8 mouse cellular contexts compared by ENCODE assay signal in the genomic region with DNA sequence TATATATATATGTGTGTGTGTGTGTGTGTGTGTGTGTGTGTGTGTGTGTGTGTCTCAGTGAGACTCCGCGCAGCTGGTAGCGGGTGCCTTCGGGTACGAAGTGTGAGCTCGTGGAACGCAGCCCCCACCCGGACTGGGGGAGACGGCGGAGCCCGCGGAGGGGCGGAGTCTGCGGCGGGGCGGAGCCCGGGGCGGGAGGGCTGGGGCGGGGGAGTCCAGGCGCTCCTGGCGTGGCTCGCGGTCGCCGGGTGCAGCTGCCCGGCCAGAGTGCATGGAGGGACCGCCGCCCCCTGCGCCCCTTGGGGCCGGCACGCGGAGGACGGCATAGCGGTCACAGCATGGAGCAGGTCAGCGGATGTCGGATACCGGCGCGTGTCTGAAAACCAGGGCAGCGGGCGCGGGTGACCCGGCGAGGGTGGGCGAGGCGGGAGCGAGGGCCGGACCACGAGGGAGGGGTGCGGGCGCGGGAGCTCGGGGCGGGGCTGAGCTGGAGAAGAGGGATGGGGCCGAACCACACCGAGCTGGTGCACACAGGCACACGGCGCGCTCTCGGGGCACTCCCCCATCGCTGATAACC. TPM values are rescaled to one million over a fixed set of nuclear protein-coding genes. Genes with fewer than 3 reads are reported as not detected.
DNase-seq lines count a peak whose midpoint lies in the region; ATAC-seq and TF ChIP-seq lines count a peak whose summit lies in the region.

No protein-coding gene starts in this region.

- TF ChIP-seq EP300 in heart, postnatal 0 days (IDR thresholded peaks at IDR 0.05; ENCODE audit: low read depth) = no peak

- no peaks in the 10 kb centered on the region for H3K36me3 ChIP-seq in kidney, adult 2 months (ENCODE audit: control insufficient read depth, insufficient read depth, low read length)
- no peaks in the 10 kb centered on the region for H3K36me3 ChIP-seq in embryonic facial prominence, embryonic 11.5 days (replicated peaks; ENCODE audit: control insufficient read depth, insufficient read depth, low read depth, low read length)
- no peaks in the 10 kb centered on the region for H3K36me3 ChIP-seq in heart, postnatal 0 days (replicated peaks; ENCODE audit: control insufficient read depth, insufficient read depth, low read length)
- no peaks in the 10 kb centered on the region for H3K36me3 ChIP-seq in limb, embryonic 11.5 days (ENCODE audit: control insufficient read depth, insufficient read depth, low read length)
- no peaks in the 10 kb centered on the region for H3K36me3 ChIP-seq in midbrain, embryonic 15.5 days (replicated peaks)
- H3K36me3 ChIP-seq in thymus, adult 2 months (ENCODE audit: control insufficient read depth, insufficient read depth, low read length) = no peaks in the 10 kb centered on the region

- H3K4me3 ChIP-seq in kidney, adult 2 months (ENCODE audit: insufficient read depth, low read depth, low read length) = peak overlapping the region; percentile 50
- peak overlapping the region; percentile 62 for H3K4me3 ChIP-seq in embryonic facial prominence, embryonic 11.5 days (ENCODE audit: low read depth, low read length)
- H3K4me3 ChIP-seq in heart, postnatal 0 days (ENCODE audit: low read depth, low read length) = peak overlapping the region; percentile 51
- peak overlapping the region; percentile 58 for H3K4me3 ChIP-seq in limb, embryonic 11.5 days (ENCODE audit: low read depth, low read length)
- H3K4me3 ChIP-seq in midbrain, embryonic 15.5 days = peak overlapping the region; percentile 67
- H3K4me3 ChIP-seq in thymus, adult 2 months (ENCODE audit: control insufficient read depth, insufficient read depth, low read length) = peak overlapping the region; percentile 37

- no peaks in the 10 kb centered on the region for H3K27me3 ChIP-seq in kidney, adult 2 months (replicated peaks; ENCODE audit: control insufficient read depth, insufficient read depth, low read length)
- H3K27me3 ChIP-seq in embryonic facial prominence, embryonic 11.5 days (ENCODE audit: control insufficient read depth, insufficient read depth, low read length) = peaks cover 2% of the 10 kb centered on the region; the same call in 1 of the 2 replicates
- no peaks in the 10 kb centered on the region for H3K27me3 ChIP-seq in heart, postnatal 0 days (ENCODE audit: control insufficient read depth, insufficient read depth, low read length)
- peaks cover 14% of the 10 kb centered on the region; the same call in 1 of the 2 replicates for H3K27me3 ChIP-seq in limb, embryonic 11.5 days (ENCODE audit: control insufficient read depth, insufficient read depth, low read length)
- no peaks in the 10 kb centered on the region for H3K27me3 ChIP-seq in midbrain, embryonic 15.5 days (replicated peaks)
- no peaks in the 10 kb centered on the region; the same call in 1 of the 2 replicates for H3K27me3 ChIP-seq in thymus, adult 2 months (ENCODE audit: control insufficient read depth, insufficient read depth, low read length)

- H3K4me2 ChIP-seq in embryonic facial prominence, embryonic 11.5 days (ENCODE audit: low read depth, low read length) = peak overlapping the region; percentile 99
- H3K4me2 ChIP-seq in heart, postnatal 0 days (ENCODE audit: low read depth, low read length) = peak overlapping the region; percentile 94
- H3K4me2 ChIP-seq in limb, embryonic 11.5 days (ENCODE audit: low read depth, severe bottlenecking) = peak overlapping the region; percentile 99
- peak overlapping the region; percentile 94 for H3K4me2 ChIP-seq in midbrain, embryonic 15.5 days

- no peaks in the 10 kb centered on the region for H3K9me3 ChIP-seq in embryonic facial prominence, embryonic 11.5 days (replicated peaks; ENCODE audit: control insufficient read depth, low read length)
- no peaks in the 10 kb centered on the region for H3K9me3 ChIP-seq in heart, postnatal 0 days (replicated peaks; ENCODE audit: control insufficient read depth, low read length)
- no peaks in the 10 kb centered on the region for H3K9me3 ChIP-seq in limb, embryonic 11.5 days (ENCODE audit: control insufficient read depth, low read length)
- no peaks in the 10 kb centered on the region for H3K9me3 ChIP-seq in midbrain, embryonic 15.5 days

- H3K4me1 ChIP-seq in kidney, adult 2 months (ENCODE audit: control insufficient read depth, insufficient read depth, low read length) = peaks cover 14% of the 10 kb centered on the region
- peaks cover 12% of the 10 kb centered on the region for H3K4me1 ChIP-seq in embryonic facial prominence, embryonic 11.5 days (ENCODE audit: control insufficient read depth, insufficient read depth, low read length)
- H3K4me1 ChIP-seq in heart, postnatal 0 days (ENCODE audit: control insufficient read depth, insufficient read depth) = peaks cover 33% of the 10 kb centered on the region
- peaks cover 23% of the 10 kb centered on the region for H3K4me1 ChIP-seq in limb, embryonic 11.5 days (ENCODE audit: control insufficient read depth, insufficient read depth, low read length)
- peaks cover 48% of the 10 kb centered on the region for H3K4me1 ChIP-seq in midbrain, embryonic 15.5 days
- peaks cover 33% of the 10 kb centered on the region for H3K4me1 ChIP-seq in thymus, adult 2 months (replicated peaks; ENCODE audit: control insufficient read depth, insufficient read depth, low read length)

- H3K9ac ChIP-seq in embryonic facial prominence, embryonic 11.5 days (replicated peaks; ENCODE audit: low read length) = peak overlapping the region; percentile 50
- H3K9ac ChIP-seq in heart, postnatal 0 days (replicated peaks; ENCODE audit: low read depth, low read length) = peak overlapping the region; percentile 49
- H3K9ac ChIP-seq in limb, embryonic 11.5 days (ENCODE audit: low read length) = peak overlapping the region; percentile 58
- peak overlapping the region; percentile 70 for H3K9ac ChIP-seq in midbrain, embryonic 15.5 days

- peak; percentile 41 for DNase-seq in kidney, adult 2 months
- no peak for DNase-seq in kidney, adult 9 months
- DNase-seq in ZHBTc4 (ENCODE audit: low read depth, low spot score) = peak; percentile 67
- DNase-seq in embryonic facial prominence, embryonic 11.5 days (ENCODE audit: low spot score) = peak; percentile 57
- peak; percentile 33 for DNase-seq in heart, postnatal 0 days (ENCODE audit: low spot score)
- peak; percentile 71 for DNase-seq in limb, embryonic 11.5 days (ENCODE audit: low spot score)
- peak; percentile 60 for DNase-seq in thymus, adult 2 months

- no peak for TF ChIP-seq CTCF in kidney, adult 2 months (conservative IDR thresholded peaks at IDR 0.05; ENCODE audit: insufficient read depth, insufficient read length, low read depth, low read length)
- TF ChIP-seq CTCF in heart, postnatal 0 days (IDR thresholded peaks at IDR 0.05; ENCODE audit: low read depth) = no peak
- TF ChIP-seq CTCF in thymus, adult 2 months (IDR thresholded peaks at IDR 0.05; ENCODE audit: borderline replicate concordance, control insufficient read depth, extremely low read depth, insufficient read depth, low read length, poor library complexity) = no peak

- 2% methylated on average over 50 of the region's 61 CpGs for WGBS in kidney, adult 2 months
- WGBS in embryonic facial prominence, embryonic 11.5 days = under 1% methylated on average over 45 of the region's 61 CpGs
- under 1% methylated on average over 52 of the region's 61 CpGs for WGBS in heart, postnatal 0 days
- under 1% methylated on average over 46 of the region's 61 CpGs for WGBS in limb, embryonic 11.5 days
- WGBS in midbrain, embryonic 15.5 days = 0% methylated on average over 47 of the region's 61 CpGs
- whole genome bisulfite sequencing in thymus, adult 2 months = 1% methylated on average over 60 of the region's 61 CpGs

- peak; percentile 16; the same call in 1 of the 2 replicates for ATAC-seq in embryonic facial prominence, embryonic 11.5 days (replicated peaks; ENCODE audit: insufficient number of reproducible peaks, low FRiP score, low TSS enrichment, low read depth)
- peak; percentile 25 for ATAC-seq in heart, postnatal 0 days (ENCODE audit: insufficient read depth, low read depth)
- peak; percentile 16; the same call in 1 of the 2 replicates for ATAC-seq in limb, embryonic 11.5 days (ENCODE audit: insufficient number of reproducible peaks, low FRiP score, low TSS enrichment, low read depth)
- peak; percentile 48 for ATAC-seq in midbrain, embryonic 15.5 days (replicated peaks)

- TF ChIP-seq POLR2A in kidney, adult 2 months (IDR thresholded peaks at IDR 0.05; ENCODE audit: low read depth, low read length) = no peak
- TF ChIP-seq POLR2A in thymus, adult 2 months (IDR thresholded peaks at IDR 0.05; ENCODE audit: control insufficient read depth, extremely low read depth, insufficient read depth, low read length, poor library complexity) = no peak

- no peak overlapping the region for H3K27ac ChIP-seq in kidney, adult 2 months (ENCODE audit: insufficient read depth, low read depth, low read length)
- H3K27ac ChIP-seq in embryonic facial prominence, embryonic 11.5 days (replicated peaks; ENCODE audit: low read depth, low read length) = no peak overlapping the region
- no peak overlapping the region for H3K27ac ChIP-seq in heart, postnatal 0 days (ENCODE audit: low read depth)
- H3K27ac ChIP-seq in limb, embryonic 11.5 days (replicated peaks; ENCODE audit: low read depth, low read length) = no peak overlapping the region
- H3K27ac ChIP-seq in midbrain, embryonic 15.5 days = peak overlapping the region; percentile 57
- H3K27ac ChIP-seq in thymus, adult 2 months (ENCODE audit: control insufficient read depth, insufficient read depth, low read length) = no peak overlapping the region

RNA-seq across cellular contexts. Expression of a gene that starts 11.1 kb away (rescaled TPM):
- 14.9 and 17.1 TPM in 2 replicates for polyA plus RNA-seq in kidney, adult 2 months (2012; rRNA removed)
- polyA plus RNA-seq in embryonic facial prominence, embryonic 11.5 days (2014; fragmentation: Nextera tagmentation; extraction: Ambion mirVana) = 3.1 and 4.2 TPM in 2 replicates
- 44.0 and 53.5 TPM in 2 replicates for total RNA-seq in heart, postnatal 0 days (2014; rRNA removed; ENCODE audit: low replicate concordance)
- polyA plus RNA-seq in heart, postnatal 0 days (2015; fragmentation: Nextera tagmentation; extraction: Ambion mirVana) = 3.7 and 3.8 TPM in 2 replicates
- polyA plus RNA-seq in limb, embryonic 11.5 days (2014; fragmentation: Nextera tagmentation; extraction: Ambion mirVana) = 3.8 and 4.2 TPM in 2 replicates
- polyA plus RNA-seq in midbrain, embryonic 15.5 days (2015; fragmentation: Nextera tagmentation; extraction: Ambion mirVana) = 10.9 and 11.0 TPM in 2 replicates
- 13.3 and 18.0 TPM in 2 replicates for polyA plus RNA-seq in thymus, adult 2 months (2012; rRNA removed)

RNA-seq across cellular contexts. Expression of a gene that starts 41.9 kb away (rescaled TPM):
- polyA plus RNA-seq in kidney, adult 2 months (2012; rRNA removed) = 12.9 and 13.5 TPM in 2 replicates
- polyA plus RNA-seq in embryonic facial prominence, embryonic 11.5 days (2014; fragmentation: Nextera tagmentation; extraction: Ambion mirVana) = 2.4 and 2.8 TPM in 2 replicates
- 15.4 and 20.7 TPM in 2 replicates for total RNA-seq in heart, postnatal 0 days (2014; rRNA removed; ENCODE audit: low replicate concordance)
- polyA plus RNA-seq in heart, postnatal 0 days (2015; fragmentation: Nextera tagmentation; extraction: Ambion mirVana) = 1.6 and 2.1 TPM in 2 replicates
- polyA plus RNA-seq in limb, embryonic 11.5 days (2014; fragmentation: Nextera tagmentation; extraction: Ambion mirVana) = 2.1 and 2.2 TPM in 2 replicates
- polyA plus RNA-seq in midbrain, embryonic 15.5 days (2015; fragmentation: Nextera tagmentation; extraction: Ambion mirVana) = 10.6 and 10.8 TPM in 2 replicates
- polyA plus RNA-seq in thymus, adult 2 months (2012; rRNA removed) = 17.3 and 17.8 TPM in 2 replicates

RNA-seq across cellular contexts. Expression of a gene that starts 52.4 kb away (rescaled TPM):
- 0.08 TPM in 2 replicates for polyA plus RNA-seq in kidney, adult 2 months (2012; rRNA removed)
- polyA plus RNA-seq in embryonic facial prominence, embryonic 11.5 days (2014; fragmentation: Nextera tagmentation; extraction: Ambion mirVana) = 0.01 and 0.04 TPM in 2 replicates
- total RNA-seq in heart, postnatal 0 days (2014; rRNA removed; ENCODE audit: low replicate concordance) = 0.12 TPM in 1 of 2 replicates, not detected in the other
- polyA plus RNA-seq in heart, postnatal 0 days (2015; fragmentation: Nextera tagmentation; extraction: Ambion mirVana) = not detected in 2 replicates
- 0.04 and 0.07 TPM in 2 replicates for polyA plus RNA-seq in limb, embryonic 11.5 days (2014; fragmentation: Nextera tagmentation; extraction: Ambion mirVana)
- 0.70 and 0.98 TPM in 2 replicates for polyA plus RNA-seq in midbrain, embryonic 15.5 days (2015; fragmentation: Nextera tagmentation; extraction: Ambion mirVana)
- polyA plus RNA-seq in thymus, adult 2 months (2012; rRNA removed) = 0.54 and 0.70 TPM in 2 replicates
